ENCODE assay signal across 9 mouse cellular contexts in the genomic region with DNA sequence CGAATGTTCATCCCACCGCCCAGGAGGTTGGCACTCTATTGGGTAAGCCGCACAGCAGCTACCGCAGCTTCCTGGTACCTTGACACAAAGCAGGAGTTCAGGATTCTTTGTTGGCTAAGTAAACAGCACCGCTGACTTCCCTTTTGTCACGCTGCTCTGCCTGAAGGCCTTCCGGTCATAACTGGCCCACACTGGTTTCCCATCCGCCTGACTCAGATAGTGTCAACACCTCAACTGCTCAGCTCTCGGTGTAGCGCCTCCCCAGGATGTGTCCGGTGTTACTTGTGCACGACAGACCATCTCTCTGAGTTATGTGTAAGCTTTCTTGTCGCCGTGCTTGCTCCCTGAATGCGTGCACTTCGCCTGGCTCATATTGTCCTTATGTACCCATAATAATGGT.
A peak's percentile ranks its signal among the peaks of the same experiment; 100 is the strongest.
DNase-seq lines count a peak whose midpoint lies in the region; ATAC-seq and TF ChIP-seq lines count a peak whose summit lies in the region.
"Had no signal": no experiment of that assay in that cellular context is flagged by ENCODE, and none has a peak within 500 bp of the region (broad histone marks: within the 10 kb centered on the region; RNA-seq: fewer than 3 reads in every experiment).

No protein-coding gene starts in this region.

- H3K9ac ChIP-seq in intestine, embryonic 16.5 days (ENCODE audit: low read depth, low read length): no peak overlapping the region
- H3K9ac ChIP-seq in liver, embryonic 14.5 days (replicated peaks): no peak overlapping the region
- no peak overlapping the region for H3K9ac ChIP-seq in stomach, postnatal 0 days (ENCODE audit: low read length)
- H3K9ac ChIP-seq: hindbrain, embryonic 12.5 days had no signal

- H3K27ac ChIP-seq in intestine, embryonic 16.5 days (ENCODE audit: low read length): no peak overlapping the region
- H3K27ac ChIP-seq in liver, embryonic 14.5 days: no peak overlapping the region
- H3K27ac ChIP-seq in stomach, postnatal 0 days (replicated peaks): peak overlapping the region; percentile 40; the same call in 1 of the 2 replicates
- H3K27ac ChIP-seq: hindbrain, embryonic 12.5 days had no signal

- H3K27me3 ChIP-seq in intestine, embryonic 16.5 days (replicated peaks; ENCODE audit: control insufficient read depth, insufficient read depth, low read length): no peaks in the 10 kb centered on the region
- H3K27me3 ChIP-seq in liver, embryonic 14.5 days (ENCODE audit: control insufficient read depth, insufficient read depth, low read length): no peaks in the 10 kb centered on the region
- H3K27me3 ChIP-seq in stomach, postnatal 0 days (ENCODE audit: control insufficient read depth, insufficient read depth, low read length): no peaks in the 10 kb centered on the region

- 49% methylated on average over 16 of the region's 16 CpGs for WGBS in intestine, embryonic 16.5 days
- WGBS in liver, embryonic 14.5 days (ENCODE audit: insufficient replicate concordance): 56% methylated on average over 16 of the region's 16 CpGs
- 51% methylated on average over 16 of the region's 16 CpGs for WGBS in stomach, postnatal 0 days

- H3K4me1 ChIP-seq in intestine, embryonic 16.5 days (ENCODE audit: control insufficient read depth, insufficient read depth, low read length): no peaks in the 10 kb centered on the region; the same call in 1 of the 2 replicates
- H3K4me1 ChIP-seq in liver, embryonic 14.5 days (replicated peaks; ENCODE audit: control insufficient read depth in 2 of 2, insufficient read depth in 2 of 2, low read length in 1 of 2): peaks cover 0 to 3% of the 10 kb centered on the region in 2 experiments; a peak in 1 of 4 replicates
- H3K4me1 ChIP-seq in stomach, postnatal 0 days (replicated peaks; ENCODE audit: control insufficient read depth, insufficient read depth): no peaks in the 10 kb centered on the region

- peak; percentile 37 for TF ChIP-seq CTCF in liver, embryonic 14.5 days (IDR thresholded peaks at IDR 0.05; ENCODE audit: low read depth)
- TF ChIP-seq CTCF in stomach, postnatal 0 days (IDR thresholded peaks at IDR 0.05; ENCODE audit: low read depth): peak; percentile 69

- H3K4me2 ChIP-seq in intestine, embryonic 16.5 days (ENCODE audit: low read depth, low read length): no peak overlapping the region
- H3K4me2 ChIP-seq in liver, embryonic 14.5 days (ENCODE audit: low read depth): no peak overlapping the region
- H3K4me2 ChIP-seq in stomach, postnatal 0 days (replicated peaks; ENCODE audit: low read depth): no peak overlapping the region
- H3K4me2 ChIP-seq: hindbrain, embryonic 12.5 days had no signal

- H3K4me3 ChIP-seq in intestine, embryonic 16.5 days (ENCODE audit: low read length): no peak overlapping the region
- H3K4me3 ChIP-seq in liver, embryonic 14.5 days (ENCODE audit: insufficient read depth in 1 of 2, low read depth in 2 of 2, low read length in 2 of 2): no peak overlapping the region
- no peak overlapping the region for H3K4me3 ChIP-seq in stomach, postnatal 0 days (ENCODE audit: low read depth, low read length)
- H3K4me3 ChIP-seq: hindbrain, embryonic 12.5 days had no signal

- no peaks in the 10 kb centered on the region for H3K9me3 ChIP-seq in intestine, embryonic 16.5 days (ENCODE audit: control insufficient read depth, low read length)
- no peaks in the 10 kb centered on the region for H3K9me3 ChIP-seq in liver, embryonic 14.5 days (ENCODE audit: control insufficient read depth, low read length)
- H3K9me3 ChIP-seq in stomach, postnatal 0 days (ENCODE audit: control insufficient read depth, low read length): no peaks in the 10 kb centered on the region
- H3K9me3 ChIP-seq: hindbrain, embryonic 12.5 days had no signal

- no peak for TF ChIP-seq EP300 in liver, embryonic 14.5 days (IDR thresholded peaks at IDR 0.05; ENCODE audit: low read depth)
- no peak for TF ChIP-seq EP300 in stomach, postnatal 0 days (optimal IDR thresholded peaks at IDR 0.05)

- no peaks in the 10 kb centered on the region for H3K36me3 ChIP-seq in intestine, embryonic 16.5 days (ENCODE audit: control insufficient read depth, insufficient read depth, low read length)
- H3K36me3 ChIP-seq in liver, embryonic 14.5 days (replicated peaks; ENCODE audit: control insufficient read depth, insufficient read depth, low read depth): no peaks in the 10 kb centered on the region
- no peaks in the 10 kb centered on the region for H3K36me3 ChIP-seq in stomach, postnatal 0 days (ENCODE audit: control insufficient read depth, insufficient read depth, low read length)
- H3K36me3 ChIP-seq: hindbrain, embryonic 12.5 days had no signal

- DNase-seq in urinary bladder, adult 18-20 months (ENCODE audit: low spot score in 2 of 2): peak; percentile 14 to 44
- DNase-seq in urinary bladder, postnatal 4 days (ENCODE audit: low spot score in 2 of 2): no peak
- DNase-seq in liver, embryonic 14.5 days (ENCODE audit: low read depth in 3 of 3, low spot score in 3 of 3): peak in 2 of 3 experiments; percentile 9 to 24
- peak; percentile 90 for DNase-seq in stomach, postnatal 0 days (ENCODE audit: low spot score)
- no peak for DNase-seq in frontal cortex, postnatal 14 days (ENCODE audit: low spot score in 2 of 2)
- no peak for DNase-seq in cerebellum, adult 11-12 months
- DNase-seq in right cerebral cortex, postnatal 25 days: no peak

- ATAC-seq in intestine, embryonic 16.5 days: peak; percentile 85
- ATAC-seq in liver, embryonic 14.5 days (ENCODE audit: insufficient read depth): peak; percentile 51; the same call in 1 of the 2 replicates
- ATAC-seq in stomach, postnatal 0 days (ENCODE audit: low FRiP score, low TSS enrichment): peak; percentile 99

Comparison
In these comparisons a context has a peak if more than half of its experiments do, and no peak if none do; other contexts are left out.
1. DNase-seq: peak in urinary bladder, adult 18-20 months (2 of 2), liver, embryonic 14.5 days (2 of 3) and stomach, postnatal 0 days (single experiment); none in urinary bladder, postnatal 4 days (0 of 2), frontal cortex, postnatal 14 days (0 of 2), cerebellum, adult 11-12 months (single experiment) and right cerebral cortex, postnatal 25 days (single experiment).
2. Peak in every context shown above with its lines, with median percentiles within 50 percentile points of each other: ATAC-seq.